Mouse (Mus musculus): ENCODE measurements around the gene Larp4. TPM values are rescaled to one million over a fixed set of nuclear protein-coding genes. Genes with fewer than 3 reads are reported as not detected.
"Not testable (repeated sequence)": the region's sequence is repeated elsewhere in the genome, so short reads cannot be mapped to it uniquely, and the experiment has no call there.

The Larp4 gene
- polyA plus RNA-seq (2012; rRNA removed) (11.6 and 12.1 TPM in 2 replicates), polyA plus RNA-seq (2014; fragmentation: Nextera tagmentation; extraction: Ambion mirVana) (20.8 and 22.4 TPM in 2 replicates)

GRCm38 (mm10) chr15:99969765-99970164 is at the start of gene Larp4:
Gene Larp4, plus strand, starts transcription at chr15:99970065.
- DNase-seq (ENCODE audit: low read depth in 3 of 3, low spot score in 3 of 3); ATAC-seq (ENCODE audit: insufficient read depth); H3K4me2 ChIP-seq (ENCODE audit: low read depth); H3K27ac ChIP-seq; H3K9ac ChIP-seq (replicated peaks); H3K9me3 ChIP-seq (ENCODE audit: control insufficient read depth, low read length); H3K4me3 ChIP-seq (ENCODE audit: insufficient read depth in 1 of 2, low read depth in 2 of 2, low read length in 2 of 2); H3K4me1 ChIP-seq (replicated peaks; ENCODE audit: control insufficient read depth in 2 of 2, insufficient read depth in 2 of 2, low read length in 1 of 2); H3K27me3 ChIP-seq (ENCODE audit: control insufficient read depth, insufficient read depth, low read length); H3K36me3 ChIP-seq (replicated peaks; ENCODE audit: control insufficient read depth, insufficient read depth, low read depth): not testable (repeated sequence)
- 76% methylated on average over 6 of the region's 6 CpGs for WGBS (ENCODE audit: insufficient replicate concordance)

- no peak for TF ChIP-seq EP300 (IDR thresholded peaks at IDR 0.05; ENCODE audit: low read depth)
- TF ChIP-seq CTCF (IDR thresholded peaks at IDR 0.05; ENCODE audit: low read depth): no peak
- Histone ChIP-seq H3K27me3 (ENCODE audit: control insufficient read depth, insufficient read depth, low read length) (no peaks in the 10 kb centered on the region), H3K9ac (replicated peaks) (no peak overlapping the region), H3K27ac (no peak overlapping the region), H3K4me3 (ENCODE audit: insufficient read depth in 1 of 2, low read depth in 2 of 2, low read length in 2 of 2) (no peak overlapping the region), H3K4me2 (ENCODE audit: low read depth) (no peak overlapping the region), H3K9me3 (ENCODE audit: control insufficient read depth, low read length) (no peaks in the 10 kb centered on the region), H3K36me3 (replicated peaks; ENCODE audit: control insufficient read depth, insufficient read depth, low read depth) (no peaks in the 10 kb centered on the region), H3K4me1 (replicated peaks; ENCODE audit: control insufficient read depth in 2 of 2, insufficient read depth in 2 of 2, low read length in 1 of 2) (peaks cover 0 to 2% of the 10 kb centered on the region in 2 experiments; a peak in 1 of 4 replicates)
- no peak for DNase-seq (ENCODE audit: low read depth in 3 of 3, low spot score in 3 of 3)
- no peak for ATAC-seq (ENCODE audit: insufficient read depth)
- WGBS (ENCODE audit: insufficient replicate concordance): 71% methylated on average over 8 of the region's 8 CpGs
These were observed 38.6 kb upstream of the Larp4 start for GRCm38 (mm10) chr15:99931231-99931630.

GRCm38 (mm10) chr15:99934501-99934900 is 35.4 kb upstream of the Larp4 start:
- Histone ChIP-seq H3K4me3 (ENCODE audit: insufficient read depth in 1 of 2, low read depth in 2 of 2, low read length in 2 of 2) (no peak overlapping the region), H3K4me2 (ENCODE audit: low read depth) (no peak overlapping the region), H3K9ac (replicated peaks) (no peak overlapping the region), H3K27me3 (ENCODE audit: control insufficient read depth, insufficient read depth, low read length) (no peaks in the 10 kb centered on the region), H3K27ac (no peak overlapping the region), H3K36me3 (replicated peaks; ENCODE audit: control insufficient read depth, insufficient read depth, low read depth) (no peaks in the 10 kb centered on the region), H3K9me3 (ENCODE audit: control insufficient read depth, low read length) (no peaks in the 10 kb centered on the region), H3K4me1 (replicated peaks; ENCODE audit: control insufficient read depth in 2 of 2, insufficient read depth in 2 of 2, low read length in 1 of 2) (no peaks in the 10 kb centered on the region)
- TF ChIP-seq CTCF (IDR thresholded peaks at IDR 0.05; ENCODE audit: low read depth) (no peak), EP300 (IDR thresholded peaks at IDR 0.05; ENCODE audit: low read depth) (no peak)
- DNase-seq (ENCODE audit: low read depth in 3 of 3, low spot score in 3 of 3) (no peak), ATAC-seq (ENCODE audit: insufficient read depth) (no peak)
- 15% methylated on average over 1 of the region's 1 CpGs for WGBS (ENCODE audit: insufficient replicate concordance)

- Histone ChIP-seq H3K36me3 (replicated peaks; ENCODE audit: control insufficient read depth, insufficient read depth, low read depth) (no peaks in the 10 kb centered on the region), H3K9me3 (ENCODE audit: control insufficient read depth, low read length) (no peaks in the 10 kb centered on the region), H3K27me3 (ENCODE audit: control insufficient read depth, insufficient read depth, low read length) (no peaks in the 10 kb centered on the region), H3K4me1 (replicated peaks; ENCODE audit: control insufficient read depth in 2 of 2, insufficient read depth in 2 of 2, low read length in 1 of 2) (no peaks in the 10 kb centered on the region), H3K9ac (replicated peaks) (no peak overlapping the region), H3K4me3 (ENCODE audit: insufficient read depth in 1 of 2, low read depth in 2 of 2, low read length in 2 of 2) (no peak overlapping the region), H3K27ac (no peak overlapping the region), H3K4me2 (ENCODE audit: low read depth) (no peak overlapping the region)
- no peak for DNase-seq (ENCODE audit: low read depth in 3 of 3, low spot score in 3 of 3)
- WGBS (ENCODE audit: insufficient replicate concordance): 81% methylated on average over 3 of the region's 3 CpGs
- no peak for ATAC-seq (ENCODE audit: insufficient read depth)
- no peak for TF ChIP-seq CTCF (IDR thresholded peaks at IDR 0.05; ENCODE audit: low read depth)
These were observed 33.2 kb upstream of the Larp4 start for GRCm38 (mm10) chr15:99936659-99937058.

- TF ChIP-seq EP300 (IDR thresholded peaks at IDR 0.05; ENCODE audit: low read depth) (no peak), CTCF (IDR thresholded peaks at IDR 0.05; ENCODE audit: low read depth) (no peak)
- Histone ChIP-seq H3K27ac (no peak overlapping the region), H3K4me2 (ENCODE audit: low read depth) (no peak overlapping the region), H3K9me3 (ENCODE audit: control insufficient read depth, low read length) (no peaks in the 10 kb centered on the region), H3K27me3 (ENCODE audit: control insufficient read depth, insufficient read depth, low read length) (no peaks in the 10 kb centered on the region), H3K36me3 (replicated peaks; ENCODE audit: control insufficient read depth, insufficient read depth, low read depth) (no peaks in the 10 kb centered on the region), H3K4me3 (ENCODE audit: insufficient read depth in 1 of 2, low read depth in 2 of 2, low read length in 2 of 2) (no peak overlapping the region), H3K4me1 (replicated peaks; ENCODE audit: control insufficient read depth in 2 of 2, insufficient read depth in 2 of 2, low read length in 1 of 2) (no peaks in the 10 kb centered on the region), H3K9ac (replicated peaks) (no peak overlapping the region)
- 63% methylated on average over 8 of the region's 8 CpGs for WGBS (ENCODE audit: insufficient replicate concordance)
- DNase-seq (ENCODE audit: low read depth in 3 of 3, low spot score in 3 of 3) (no peak), ATAC-seq (ENCODE audit: insufficient read depth) (no peak)
These were observed 32.0 kb upstream of the Larp4 start for GRCm38 (mm10) chr15:99937841-99938240.

Measured in liver, embryonic 14.5 days (tissue).